Mouse (Mus musculus) layer of hippocampus, adult 2 months (tissue): ENCODE results near the gene H2afv. TPM values are rescaled to one million over a fixed set of nuclear protein-coding genes. Genes with fewer than 3 reads are reported as not detected.

ENCODE experiments used
- DNase-seq, 2 experiments: peaks; one replicate each; pipeline ENCODE4 v3.0.0; 2022; ENCODE audit warnings: low spot score in 2 of 2
- H3K27ac ChIP-seq: fragments of 200-600 bp; 2 replicates; pipeline ENCODE4 v1.8.1; 2022
- H3K4me3 ChIP-seq: fragments of 200-600 bp; 2 replicates; pipeline ENCODE4 v1.8.1; 2022; ENCODE audit warnings: mild to moderate bottlenecking
- CTCF ChIP-seq: fragments of 200-600 bp; conservative IDR thresholded peaks from 2 replicates; pipeline ENCODE4 v1.8.1; 2022; ENCODE audit warnings: antibody characterized with exemption, mild to moderate bottlenecking, moderate library complexity
- total RNA-seq, 2 experiments: library from RNA; stranded (reverse); gene quantifications; 2 replicates each; pipeline ENCODE4 v1.2.3; 2021

The H2afv gene
- total RNA-seq, 2 experiments from 2014 or later, result 43.6 to 47.3 TPM

GRCm38 (mm10) chr11:6405591-6406081 lies 38.6 kb downstream of the H2afv start:
- no peak overlapping the region for H3K4me3 ChIP-seq
- H3K27ac ChIP-seq, result peak overlapping the region; percentile 84
- TF ChIP-seq CTCF, result no peak
- no peak for DNase-seq

- no peak for TF ChIP-seq CTCF
- DNase-seq, result no peak
- Histone ChIP-seq H3K27ac (peak overlapping the region; percentile 84), H3K4me3 (no peak overlapping the region)
These were observed 39.3 kb downstream of the H2afv start for GRCm38 (mm10) chr11:6404699-6405566.

GRCm38 (mm10) chr11:6403830-6404405 lies 40.3 kb downstream of the H2afv start:
- no peak overlapping the region for H3K4me3 ChIP-seq
- DNase-seq, result no peak
- peak overlapping the region; percentile 84; the same call in 1 of the 2 replicates for H3K27ac ChIP-seq
- TF ChIP-seq CTCF, result no peak

- no peak overlapping the region for H3K4me3 ChIP-seq
- no peak overlapping the region for H3K27ac ChIP-seq
- peak in 1 of 2 experiments; percentile 75 for DNase-seq
- TF ChIP-seq CTCF, result peak; percentile 88
These were observed 41.4 kb downstream of the H2afv start for GRCm38 (mm10) chr11:6402515-6403510.

- Histone ChIP-seq H3K27ac (no peak overlapping the region), H3K4me3 (no peak overlapping the region)
- no peak for DNase-seq
- TF ChIP-seq CTCF, result no peak
These were observed 46.1 kb downstream of the H2afv start for GRCm38 (mm10) chr11:6398141-6398540.

- Histone ChIP-seq H3K27ac (no peak overlapping the region), H3K4me3 (no peak overlapping the region)
- TF ChIP-seq CTCF, result no peak
- DNase-seq, result no peak
These were observed 48.7 kb downstream of the H2afv start for GRCm38 (mm10) chr11:6395565-6395964.

GRCm38 (mm10) chr11:6393866-6394265 lies 50.4 kb downstream of the H2afv start:
- no peak overlapping the region for H3K4me3 ChIP-seq
- TF ChIP-seq CTCF, result no peak
- no peak for DNase-seq
- peak overlapping the region; percentile 19; the same call in 1 of the 2 replicates for H3K27ac ChIP-seq

GRCm38 (mm10) chr11:6392857-6393256 lies 51.4 kb downstream of the H2afv start:
- no peak overlapping the region for H3K27ac ChIP-seq
- H3K4me3 ChIP-seq, result no peak overlapping the region
- no peak for DNase-seq
- TF ChIP-seq CTCF, result no peak

- no peak overlapping the region for H3K27ac ChIP-seq
- no peak for DNase-seq
- no peak for TF ChIP-seq CTCF
- no peak overlapping the region for H3K4me3 ChIP-seq
These were observed 52.5 kb downstream of the H2afv start for GRCm38 (mm10) chr11:6391516-6392276.

GRCm38 (mm10) chr11:6390376-6391053 lies 53.7 kb downstream of the H2afv start:
- no peak for TF ChIP-seq CTCF
- H3K4me3 ChIP-seq, result peak overlapping the region; percentile 94
- H3K27ac ChIP-seq, result peak overlapping the region; percentile 92; the same call in 1 of the 2 replicates
- no peak for DNase-seq

GRCm38 (mm10) chr11:6389483-6389921 lies 54.7 kb downstream of the H2afv start:
- no peak for TF ChIP-seq CTCF
- Histone ChIP-seq H3K4me3 (peak overlapping the region; percentile 94), H3K27ac (peak overlapping the region; percentile 92)
- DNase-seq, result no peak
